Mouse (Mus musculus) heart, postnatal 4 days (tissue): ENCODE data around the gene Mtx3. TPM values are rescaled to one million over a fixed set of nuclear protein-coding genes. Genes with fewer than 3 reads are reported as not detected.
"Not testable (repeated sequence)": the region's sequence is repeated elsewhere in the genome, so short reads cannot be mapped to it uniquely, and the experiment has no call there.

ENCODE experiments used
- DNase-seq: peaks from one replicate; pipeline ENCODE4 v3.0.0; 2021
- total RNA-seq, 2 experiments: library from RNA; stranded (reverse); gene quantifications; 2 replicates each; pipeline ENCODE4 v1.2.3; 2021

Mtx3 gene
- total RNA-seq = 10 to 100 TPM; 15.1 to 15.9 TPM

GRCm38 (mm10) chr13:92844586-92845221, at the start of gene Mtx3:
Gene Mtx3, plus strand, starts transcription at chr13:92844760.
- DNase-seq = peak; percentile 92

DNA sequence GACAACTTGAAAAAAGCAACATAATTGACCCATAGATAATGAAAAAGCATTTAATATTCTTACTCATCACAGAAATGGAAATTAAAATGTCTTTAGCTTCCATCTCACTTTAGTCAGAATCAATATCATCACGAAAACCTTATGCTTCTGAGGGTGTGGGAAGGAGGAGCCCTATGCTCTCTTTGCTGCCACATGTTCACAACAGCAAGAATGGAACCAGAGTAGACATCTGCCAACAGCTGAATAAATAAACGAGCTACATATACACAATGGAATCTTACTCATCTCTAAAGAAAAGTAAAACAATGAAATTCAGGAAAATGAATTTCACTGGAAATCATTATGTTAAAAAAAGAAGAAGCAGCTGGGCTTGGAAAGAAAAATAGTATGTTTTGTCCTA, 45.7 kb upstream of the Mtx3 start:
- no peak for DNase-seq

- DNase-seq = no peak
These were observed 45.1 kb upstream of the Mtx3 start for GRCm38 (mm10) chr13:92799306-92799925.

- no peak for DNase-seq
These were observed 37.8 kb upstream of the Mtx3 start for GRCm38 (mm10) chr13:92806785-92807184.

DNA sequence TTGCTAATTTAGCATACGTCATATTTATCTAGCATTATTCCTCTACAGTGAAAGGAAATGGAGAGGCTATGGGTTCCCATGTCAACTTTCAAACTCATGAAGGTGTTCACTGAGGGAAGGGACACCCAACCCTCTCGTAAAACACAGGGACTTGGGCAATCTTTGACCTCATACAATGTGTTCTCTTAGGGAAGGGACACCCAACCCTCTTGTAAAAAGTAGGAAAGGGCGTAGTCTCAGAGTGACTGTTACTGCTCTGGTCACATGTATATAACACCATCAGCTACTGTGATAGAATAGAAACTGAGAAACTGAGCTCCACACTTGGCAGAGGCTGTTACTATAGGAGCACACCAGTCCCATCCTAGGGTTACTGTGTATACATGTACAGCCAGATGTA, 36.7 kb upstream of the Mtx3 start:
- DNase-seq = no peak

DNA sequence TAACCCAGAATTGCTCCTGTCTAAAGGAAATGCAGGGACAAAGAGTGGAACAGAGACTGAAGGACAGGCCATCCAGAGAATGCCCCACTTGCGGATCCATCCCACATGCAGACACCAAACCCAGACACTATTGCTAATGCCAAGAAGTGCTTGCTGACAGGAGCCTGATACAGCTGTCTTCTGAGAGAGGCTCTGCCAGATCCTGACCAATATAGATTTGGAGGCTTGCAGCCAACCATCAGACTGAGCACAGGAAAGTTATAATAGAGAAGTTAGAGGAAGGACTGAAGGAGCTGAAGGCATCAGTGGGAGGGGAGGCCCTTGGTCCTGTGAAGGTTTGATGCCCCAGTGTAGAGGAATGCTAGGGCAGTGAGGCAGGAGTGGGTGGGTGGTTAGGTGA, 34.0 kb upstream of the Mtx3 start:
- DNase-seq = not testable (repeated sequence)

DNA sequence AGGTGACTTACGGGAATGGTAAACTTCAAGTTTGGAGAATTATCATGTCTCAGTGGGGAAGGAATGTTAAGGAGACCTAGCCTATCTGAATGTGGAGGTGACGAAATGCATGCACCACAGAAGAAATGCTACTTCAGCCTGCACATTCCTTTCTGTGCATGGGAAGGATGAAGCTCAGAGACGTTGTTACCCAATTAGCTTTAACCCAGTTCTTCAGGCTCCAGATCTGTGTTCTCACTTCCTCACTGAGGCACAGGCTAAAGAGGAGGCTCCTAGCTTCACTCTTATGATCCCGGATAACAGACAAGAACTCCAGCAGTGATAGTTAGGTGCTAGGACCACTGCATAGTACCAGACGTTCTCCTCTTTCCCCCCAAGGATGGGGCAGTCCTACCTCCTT, 28.2 kb upstream of the Mtx3 start:
- DNase-seq = no peak

DNA sequence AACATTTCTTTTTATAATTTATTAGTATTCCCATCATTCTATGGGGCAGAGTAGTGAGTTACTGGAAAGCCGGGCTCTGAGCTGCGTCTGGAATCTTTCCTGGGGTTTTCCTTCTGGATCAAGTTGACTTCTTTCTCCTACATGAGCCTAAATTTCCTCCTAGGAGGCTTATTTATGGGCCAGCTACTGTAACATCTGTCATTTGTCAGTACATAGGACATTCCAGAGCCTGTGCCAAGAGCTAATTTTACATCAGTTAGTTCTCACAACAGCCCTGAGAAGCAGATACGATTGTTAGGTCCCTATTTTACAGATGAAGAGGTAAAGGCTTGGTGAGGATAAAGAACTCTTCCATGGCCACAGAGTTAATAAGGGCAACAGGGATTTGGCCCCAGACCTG, 27.2 kb upstream of the Mtx3 start:
- no peak for DNase-seq

DNA sequence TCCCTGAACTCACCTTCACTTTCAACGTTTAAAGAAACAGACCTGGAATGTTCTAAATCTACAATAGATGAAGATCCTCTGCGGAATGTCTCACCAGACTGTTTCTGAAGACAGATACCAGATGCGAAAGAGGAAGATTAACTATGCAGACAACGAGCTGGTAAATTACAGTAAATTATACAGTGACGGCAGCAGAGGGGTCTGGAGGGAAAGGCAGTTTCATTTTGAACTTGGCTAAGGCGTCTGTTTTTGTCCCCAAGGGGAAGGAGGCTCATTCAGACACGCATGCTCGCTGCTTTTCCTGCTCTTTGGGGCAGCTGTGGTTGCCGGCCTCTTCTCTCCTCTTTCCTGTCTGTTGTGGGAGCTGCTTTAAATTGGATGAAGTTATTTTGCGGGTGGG, 15.7 kb upstream of the Mtx3 start:
- DNase-seq = peak; percentile 25

DNA sequence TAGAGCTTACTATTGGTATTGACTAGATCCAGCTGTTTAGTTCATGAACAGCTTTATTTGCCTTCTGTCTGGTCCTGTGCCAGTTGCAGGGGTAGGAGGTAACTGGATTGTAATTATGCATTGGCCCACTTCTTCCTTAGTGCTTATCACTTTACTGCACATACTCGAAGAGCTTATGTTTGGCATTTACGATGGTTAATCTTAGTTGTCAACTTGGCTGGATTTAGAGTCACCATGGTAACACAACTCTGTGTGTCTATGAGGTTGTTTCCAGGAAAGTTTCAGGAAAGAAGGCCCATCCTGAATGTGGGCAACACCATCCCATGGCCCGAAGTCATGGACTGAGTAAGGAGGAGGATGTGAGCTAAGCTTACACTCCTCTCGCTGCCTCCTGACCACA, 11.4 kb upstream of the Mtx3 start:
- no peak for DNase-seq

DNA sequence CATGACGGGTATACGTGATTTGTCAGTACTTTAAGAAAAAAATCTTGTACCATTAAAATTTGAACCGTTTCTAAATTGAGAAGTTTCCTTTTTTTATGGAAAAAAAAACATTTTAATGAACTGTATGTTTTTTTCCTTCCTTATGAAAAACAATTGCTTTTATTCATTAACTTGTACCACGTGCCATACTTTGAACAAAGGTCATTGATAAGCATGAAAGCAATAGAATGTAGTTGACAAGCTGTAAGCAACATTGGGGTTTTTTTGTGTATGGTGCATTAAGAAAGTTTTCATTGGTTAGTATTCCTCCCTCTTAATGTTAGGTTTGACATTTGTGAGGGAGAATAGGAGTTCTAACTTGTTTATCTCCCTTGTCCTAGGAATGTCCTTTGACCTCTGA, 1.9 kb downstream of the Mtx3 start:
- no peak for DNase-seq

DNA sequence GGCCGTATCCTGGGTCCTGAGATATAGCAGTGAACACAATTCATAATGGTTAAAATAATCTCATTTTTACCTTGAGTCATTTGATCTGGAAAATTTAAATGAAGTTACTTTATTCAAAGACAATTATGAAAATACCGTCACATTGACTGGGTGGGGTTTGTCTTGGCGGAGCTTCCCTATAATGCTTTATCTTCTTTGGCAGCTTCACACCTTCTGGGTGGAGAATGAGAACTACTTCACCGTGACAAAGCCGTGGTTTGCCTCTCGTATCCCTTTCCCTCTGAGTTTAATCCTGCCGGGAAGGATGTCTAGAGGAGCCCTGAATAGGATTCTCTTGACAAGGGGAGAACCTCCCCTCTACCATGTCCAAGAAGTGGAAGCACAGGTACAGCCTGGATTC, 2.8 kb downstream of the Mtx3 start:
- no peak for DNase-seq

- DNase-seq = no peak
These were observed 3.4 kb downstream of the Mtx3 start for GRCm38 (mm10) chr13:92848002-92848401.

- no peak for DNase-seq
These were observed 11.3 kb downstream of the Mtx3 start for GRCm38 (mm10) chr13:92855901-92856300.

DNA sequence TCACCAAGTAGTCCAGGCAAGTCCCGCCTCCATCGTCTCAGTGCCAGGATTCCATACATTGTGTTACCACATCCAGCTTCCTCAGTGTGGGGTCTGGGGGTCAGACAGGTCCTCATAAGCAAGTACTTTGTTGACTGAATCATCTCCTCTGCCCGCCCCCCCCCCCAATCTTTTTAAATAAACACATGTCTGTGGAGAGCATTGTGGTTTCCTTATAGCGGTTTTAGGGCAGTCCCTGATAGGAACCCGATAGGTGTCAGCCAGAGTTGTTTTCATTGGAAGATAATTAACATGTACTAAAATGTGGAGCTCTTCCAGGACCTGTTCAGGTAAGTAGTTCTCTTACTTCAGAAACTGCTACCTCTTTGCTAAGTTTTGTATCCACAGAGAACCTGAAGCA, 14.2 kb downstream of the Mtx3 start:
- no peak for DNase-seq

DNA sequence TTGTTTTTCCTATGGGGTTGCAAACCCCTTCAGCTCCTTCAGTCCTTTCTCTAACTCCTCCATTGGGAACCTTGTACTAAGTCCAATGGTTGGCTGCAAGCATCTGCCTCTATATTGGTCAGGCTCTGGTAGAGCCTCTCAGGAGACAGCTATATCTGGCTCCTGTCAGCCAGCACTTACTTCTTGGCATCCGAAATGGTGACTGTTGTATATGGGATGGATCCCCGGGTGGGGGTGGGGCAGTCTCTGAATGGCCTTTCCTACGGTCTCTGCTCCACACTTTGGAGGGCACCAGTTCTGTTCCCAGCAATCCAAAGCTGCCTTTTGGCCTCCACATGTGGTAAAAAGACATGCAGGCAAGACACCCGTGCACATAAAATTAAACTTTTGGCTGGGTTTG, 15.4 kb downstream of the Mtx3 start:
- peak; percentile 63 for DNase-seq

DNA sequence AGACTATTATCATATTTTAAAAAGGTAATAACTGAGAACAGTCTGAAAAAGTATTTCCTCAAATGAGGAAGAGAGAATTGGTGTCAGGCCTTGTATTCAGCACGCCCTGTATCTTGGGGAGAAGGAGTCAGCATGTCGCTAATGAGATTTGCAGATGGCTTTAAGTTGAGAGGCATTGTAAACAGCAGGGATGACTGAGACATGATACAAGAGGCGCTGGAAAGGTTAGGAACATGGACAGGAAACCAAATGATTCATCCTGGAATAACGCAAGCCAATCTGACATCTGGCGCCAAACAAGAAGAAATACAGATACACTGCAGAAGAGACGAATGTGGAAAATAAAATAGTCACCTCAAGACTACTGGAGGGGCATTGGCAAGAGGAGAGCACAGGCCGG, 20.8 kb downstream of the Mtx3 start:
- DNase-seq = no peak

- peak; percentile 33 for DNase-seq
These were observed 22.1 kb downstream of the Mtx3 start for GRCm38 (mm10) chr13:92866680-92867079.

GRCm38 (mm10) chr13:92879514-92879913, 35.0 kb downstream of the Mtx3 start:
- no peak for DNase-seq

GRCm38 (mm10) chr13:92879933-92880332, 35.4 kb downstream of the Mtx3 start:
- no peak for DNase-seq

- DNase-seq = no peak
These were observed 36.0 kb downstream of the Mtx3 start for GRCm38 (mm10) chr13:92880589-92880988.

- DNase-seq = no peak
These were observed 37.9 kb downstream of the Mtx3 start for GRCm38 (mm10) chr13:92882271-92882985.

DNA sequence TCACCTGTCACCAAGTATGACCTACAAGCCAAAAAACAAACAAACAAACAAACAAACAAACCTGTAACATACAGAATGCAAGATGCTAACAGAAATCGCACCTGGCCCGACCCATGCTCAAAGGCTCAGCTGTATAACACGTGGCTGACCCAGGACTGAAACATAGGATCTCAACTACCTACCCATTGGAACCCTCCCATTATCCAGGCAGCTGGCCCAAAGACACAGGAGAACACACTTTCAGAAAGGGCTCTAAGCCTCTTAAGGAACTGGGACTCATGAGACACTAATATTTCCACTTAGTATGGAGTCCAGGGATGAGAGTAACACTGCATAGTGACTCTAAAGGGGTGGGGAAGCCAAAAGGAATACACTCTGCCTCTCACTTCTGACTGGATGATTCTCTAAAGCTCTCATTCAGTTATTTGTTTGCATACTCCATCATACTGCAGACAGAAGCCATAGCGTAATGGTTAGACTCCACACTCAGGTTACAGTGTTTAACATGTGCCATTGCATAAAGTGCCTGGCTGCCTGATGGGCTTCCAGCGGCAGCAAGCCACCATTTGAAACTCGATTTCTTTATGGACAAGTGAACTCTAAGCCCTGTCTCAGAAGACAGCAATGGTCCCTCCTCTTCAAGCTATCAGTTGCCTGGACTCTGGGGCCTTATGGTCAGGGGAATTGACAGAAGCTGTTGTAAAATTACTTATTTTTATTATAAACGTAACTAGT, 38.6 kb downstream of the Mtx3 start:
- DNase-seq = no peak
